Mouse (Mus musculus) bone marrow macrophage, adult 2 months (primary cell): ENCODE results near the gene Rpl41.

Experiments used
- CTCF ChIP-seq: IDR thresholded peaks from 2 replicates; pipeline ENCODE4 v1.5.1; 2012; ENCODE audit warnings: low read depth, mild to moderate bottlenecking, low read length, moderate library complexity
- POLR2A ChIP-seq: IDR thresholded peaks from 2 replicates; pipeline ENCODE4 v1.6.1; 2012; ENCODE audit warnings: mild to moderate bottlenecking, low read depth, low read length, borderline replicate concordance

GRCm38 (mm10) chr10:128515044-128515443 is 34.1 kb downstream of the Rpl41 start:
- TF ChIP-seq POLR2A, result no peak
- no peak for TF ChIP-seq CTCF
